Mouse (Mus musculus) liver, adult (tissue): ENCODE results near the gene Trpv2.

Experiments
- GATA4 ChIP-seq: IDR thresholded peaks from 2 replicates; pipeline ENCODE4 v1.6.1; 2014; ENCODE audit warnings: mild to moderate bottlenecking, low read length; ENCODE audit not compliant: insufficient replicate concordance

Gene Trpv2

GRCm38 (mm10) chr11:62573959-62574702 lies at the start of gene Trpv2:
TSS of gene Trpv2 (plus strand) at chr11:62574486.
- TF ChIP-seq GATA4, result no peak

- TF ChIP-seq GATA4, result no peak
These were observed 37.2 kb upstream of the Trpv2 start for GRCm38 (mm10) chr11:62537089-62537488.

- no peak for TF ChIP-seq GATA4
These were observed 36.7 kb upstream of the Trpv2 start for GRCm38 (mm10) chr11:62537590-62537989.

GRCm38 (mm10) chr11:62538321-62539088 lies 35.8 kb upstream of the Trpv2 start:
- peak; percentile 61; the same call in 1 of the 2 replicates for TF ChIP-seq GATA4

- TF ChIP-seq GATA4, result no peak
These were observed 35.0 kb upstream of the Trpv2 start, which contains the start of gene Cenpv for GRCm38 (mm10) chr11:62539089-62539890. TSS of gene Cenpv (minus strand) at chr11:62539261.

GRCm38 (mm10) chr11:62540167-62540566 lies 34.1 kb upstream of the Trpv2 start:
- no peak for TF ChIP-seq GATA4

- no peak for TF ChIP-seq GATA4
These were observed 33.3 kb upstream of the Trpv2 start for GRCm38 (mm10) chr11:62540969-62541368.

- TF ChIP-seq GATA4, result no peak
These were observed 32.7 kb upstream of the Trpv2 start for GRCm38 (mm10) chr11:62541581-62541980.

GRCm38 (mm10) chr11:62543991-62544390 lies 30.3 kb upstream of the Trpv2 start:
- no peak for TF ChIP-seq GATA4

GRCm38 (mm10) chr11:62549782-62550181 lies 24.5 kb upstream of the Trpv2 start:
- no peak for TF ChIP-seq GATA4

- no peak for TF ChIP-seq GATA4
These were observed 24.0 kb upstream of the Trpv2 start for GRCm38 (mm10) chr11:62550227-62550685.

GRCm38 (mm10) chr11:62550727-62551225 lies 23.5 kb upstream of the Trpv2 start, which contains the start of gene Ubb:
TSS of gene Ubb (plus strand) at chr11:62551171.
- no peak; the same call in 1 of the 2 replicates for TF ChIP-seq GATA4

GRCm38 (mm10) chr11:62551226-62552119 lies 22.8 kb upstream of the Trpv2 start:
- TF ChIP-seq GATA4, result 0 out of 2 replicates have a peak, but pooled peaks have one; percentile 8

GRCm38 (mm10) chr11:62553186-62553585 lies 21.1 kb upstream of the Trpv2 start:
- TF ChIP-seq GATA4, result no peak

- no peak for TF ChIP-seq GATA4
These were observed 20.7 kb upstream of the Trpv2 start for GRCm38 (mm10) chr11:62553633-62554032.
